Mouse (Mus musculus) stomach, embryonic 16.5 days (tissue): Measurements from ENCODE around the gene Map4k5. TPM values are rescaled to one million over a fixed set of nuclear protein-coding genes. Genes with fewer than 3 reads are reported as not detected.

Source experiments
- ATAC-seq: fragments of 200-750 bp; cut with Nextera tagmentation; 2 replicates; pipeline ENCODE4 v1.8.0; 2017; ENCODE audit warnings: moderate number of reproducible peaks, moderate TSS enrichment; ENCODE audit not compliant: insufficient read depth, low FRiP score
- H3K27ac ChIP-seq: fragments of 300-500 bp; sonication (generic); 2 replicates; pipeline ENCODE4 v1.5.1; 2014; ENCODE audit warnings: low read length
- H3K27me3 ChIP-seq: fragments of 300-500 bp; sonication (generic); 2 replicates; pipeline ENCODE4 v1.6.1; 2014; ENCODE audit warnings: low read length, control low read depth, mixed read lengths; ENCODE audit not compliant: control insufficient read depth, insufficient read depth
- H3K36me3 ChIP-seq: fragments of 300-500 bp; sonication (generic); 2 replicates; pipeline ENCODE4 v1.6.1; 2014; ENCODE audit warnings: low read length; ENCODE audit not compliant: control insufficient read depth, insufficient read depth
- H3K4me1 ChIP-seq: fragments of 300-500 bp; sonication (generic); 2 replicates; pipeline ENCODE4 v1.6.1; 2014; ENCODE audit warnings: low read length, control low read depth, mixed read lengths; ENCODE audit not compliant: control insufficient read depth, insufficient read depth
- H3K4me2 ChIP-seq: fragments of 300-500 bp; sonication (generic); 2 replicates; pipeline ENCODE4 v1.6.1; 2014; ENCODE audit warnings: low read depth, low read length, mixed read lengths
- H3K4me3 ChIP-seq: fragments of 300-500 bp; sonication (generic); replicated peaks from 2 replicates; pipeline ENCODE4 v1.5.1; 2014; ENCODE audit warnings: mild to moderate bottlenecking, low read length
- H3K9ac ChIP-seq: fragments of 300-500 bp; sonication (generic); 2 replicates; pipeline ENCODE4 v1.6.1; 2014; ENCODE audit warnings: low read length
- H3K9me3 ChIP-seq: fragments of 300-500 bp; sonication (generic); replicated peaks from 2 replicates; pipeline ENCODE4 v1.6.1; 2016; ENCODE audit warnings: low read length, control low read depth; ENCODE audit not compliant: control insufficient read depth
- WGBS: fragments of 180-500 bp; shearing (Covaris S2); extraction: QIAGEN DNeasy Blood & Tissue Kit; methylation state at CpG from one replicate; pipeline ENCODE4 v1.1.7; 2014; 5-methylcytosine and 5-hydroxymethylcytosine counted together
- polyA plus RNA-seq: library from polyadenylated mRNA; unstranded; fragments of >200 nt; fragmentation: Nextera tagmentation; extraction: Ambion mirVana; gene quantifications from 2 replicates; pipeline ENCODE4 v1.2.1, GENCODE M21; 2015

Gene Map4k5
- polyA plus RNA-seq, 1 experiment from 2014 or later, result 24.3 TPM

GRCm38 (mm10) chr12:69789766-69790529, 103.1 kb downstream of the Map4k5 start:
- H3K4me3 ChIP-seq, result peak overlapping the region; percentile 56
- H3K9me3 ChIP-seq, result no peaks in the 10 kb centered on the region
- H3K27ac ChIP-seq, result no peak overlapping the region
- H3K9ac ChIP-seq, result peak overlapping the region; percentile 68
- ATAC-seq, result 0 out of 2 replicates have a peak, but pooled peaks have one; percentile 18
- 0 out of 2 replicates have a peak, but pooled peaks cover 6% of the 10 kb centered on the region for H3K27me3 ChIP-seq
- H3K4me2 ChIP-seq, result peak overlapping the region; percentile 98
- WGBS, result 35% methylated on average over 27 of the region's 27 CpGs
- peaks cover 10% of the 10 kb centered on the region for H3K4me1 ChIP-seq
- no peaks in the 10 kb centered on the region for H3K36me3 ChIP-seq

DNA sequence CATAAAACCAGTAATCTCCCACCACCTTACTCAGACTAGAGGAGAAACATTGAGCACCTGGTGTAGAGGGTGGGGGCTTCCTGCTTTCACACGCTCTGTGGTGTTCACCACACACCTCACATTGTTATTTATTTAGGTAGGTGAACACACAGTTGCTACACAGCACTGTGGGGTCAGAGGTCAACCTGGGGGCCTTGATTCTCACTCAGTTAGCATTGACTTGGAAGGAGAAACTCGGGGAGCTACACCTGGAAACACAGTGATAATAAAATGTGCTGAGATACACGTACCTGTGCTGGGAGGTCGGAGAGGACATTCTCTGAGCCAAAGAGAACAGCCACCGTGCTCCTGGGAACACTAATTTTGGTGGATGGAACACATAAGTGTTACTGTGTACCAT, 104.6 kb downstream of the Map4k5 start:
- 74% methylated on average over 5 of the region's 5 CpGs for WGBS
- no peak overlapping the region for H3K4me2 ChIP-seq

DNA sequence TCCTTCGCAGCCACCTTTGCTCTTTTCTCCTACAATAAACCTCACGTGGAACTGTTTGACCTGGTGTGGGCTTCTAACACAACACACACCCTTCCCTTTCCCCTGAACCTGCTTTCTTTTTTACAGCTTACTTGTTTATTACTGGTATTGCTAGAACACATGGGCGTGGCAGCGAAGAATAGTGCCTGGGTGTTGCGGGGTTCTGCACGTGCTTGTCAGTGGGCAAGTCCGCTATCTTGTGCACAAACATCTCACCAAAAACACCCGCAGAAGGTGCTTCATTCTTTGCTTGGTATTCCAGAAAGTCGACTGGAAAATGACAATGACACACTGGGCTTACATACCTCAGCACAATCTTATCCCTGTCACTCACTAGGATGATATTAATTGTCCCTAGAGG, 107.5 kb downstream of the Map4k5 start:
- WGBS, result 84% methylated on average over 9 of the region's 9 CpGs
- Histone ChIP-seq H3K27ac (no peak overlapping the region), H3K4me3 (no peak overlapping the region), H3K4me2 (no peak overlapping the region), H3K27me3 (0 out of 2 replicates have a peak, but pooled peaks cover 6% of the 10 kb centered on the region), H3K4me1 (no peaks in the 10 kb centered on the region), H3K9me3 (no peaks in the 10 kb centered on the region), H3K36me3 (no peaks in the 10 kb centered on the region), H3K9ac (no peak overlapping the region)
- no peak for ATAC-seq

More for the DNA sequence above, 104.6 kb downstream of the Map4k5 start:
- Histone ChIP-seq H3K27me3 (0 out of 2 replicates have a peak, but pooled peaks cover 6% of the 10 kb centered on the region), H3K9me3 (no peaks in the 10 kb centered on the region), H3K4me3 (no peak overlapping the region), H3K27ac (no peak overlapping the region), H3K36me3 (no peaks in the 10 kb centered on the region), H3K9ac (no peak overlapping the region), H3K4me1 (peaks cover 10% of the 10 kb centered on the region)
- ATAC-seq, result no peak

DNA sequence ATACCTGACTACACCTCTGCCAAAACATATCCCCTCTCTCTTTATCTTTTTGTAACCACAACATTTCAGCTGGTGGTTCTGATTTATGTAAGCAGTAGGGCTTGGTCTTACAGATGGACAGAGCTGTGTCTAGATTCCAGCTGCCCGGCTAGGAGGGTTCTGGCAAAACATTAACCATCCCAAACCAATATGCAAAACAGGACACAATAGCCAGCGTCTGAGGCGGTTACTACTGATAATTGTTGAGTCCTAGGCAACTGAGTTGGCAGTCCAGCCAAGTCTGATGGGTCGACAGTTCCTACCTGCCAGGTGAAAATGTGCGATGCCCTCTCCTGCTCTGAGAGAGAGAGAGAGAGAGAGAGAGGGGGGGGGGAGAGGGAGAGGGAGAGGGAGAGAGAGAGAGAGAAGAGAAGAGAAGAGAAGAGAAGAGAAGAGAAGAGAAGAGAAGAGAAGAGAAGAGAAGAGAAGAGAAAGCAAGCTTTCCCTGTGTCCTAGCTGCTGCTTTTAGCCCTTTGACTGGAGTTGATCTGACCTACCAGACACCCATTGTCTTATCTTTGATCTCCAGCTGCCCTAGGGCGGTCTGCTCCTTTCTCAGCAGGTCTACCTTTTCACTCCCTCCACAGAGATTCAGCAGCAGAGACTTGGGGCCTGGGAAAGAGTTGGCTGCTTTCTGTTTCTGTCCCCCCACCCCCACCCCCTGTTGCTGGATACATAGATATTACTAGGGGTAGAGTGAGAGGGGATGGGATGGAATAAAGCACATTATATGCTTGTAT, 109.6 kb downstream of the Map4k5 start:
- Histone ChIP-seq H3K27me3 (0 out of 2 replicates have a peak, but pooled peaks cover 1% of the 10 kb centered on the region), H3K4me1 (no peaks in the 10 kb centered on the region), H3K9me3 (no peaks in the 10 kb centered on the region), H3K4me2 (no peak overlapping the region), H3K4me3 (no peak overlapping the region), H3K36me3 (no peaks in the 10 kb centered on the region), H3K9ac (no peak overlapping the region), H3K27ac (no peak overlapping the region)
- WGBS, result 47% methylated on average over 6 of the region's 6 CpGs
- peak; percentile 29; the same call in 1 of the 2 replicates for ATAC-seq

GRCm38 (mm10) chr12:69781935-69782650, 110.9 kb downstream of the Map4k5 start:
- peaks cover under 1% of the 10 kb centered on the region; the same call in 1 of the 2 replicates for H3K4me1 ChIP-seq
- 74% methylated on average over 10 of the region's 10 CpGs for whole genome bisulfite sequencing
- peak overlapping the region; percentile 31; the same call in 1 of the 2 replicates for H3K9ac ChIP-seq
- no peak overlapping the region for H3K27ac ChIP-seq
- no peak; the same call in 1 of the 2 replicates for ATAC-seq
- H3K4me3 ChIP-seq, result no peak overlapping the region
- H3K36me3 ChIP-seq, result no peaks in the 10 kb centered on the region
- no peaks in the 10 kb centered on the region for H3K27me3 ChIP-seq
- no peak overlapping the region for H3K4me2 ChIP-seq
- H3K9me3 ChIP-seq, result no peaks in the 10 kb centered on the region

GRCm38 (mm10) chr12:69781480-69781879, 111.5 kb downstream of the Map4k5 start:
- no peak overlapping the region for H3K27ac ChIP-seq

GRCm38 (mm10) chr12:69777957-69778356, 115.0 kb downstream of the Map4k5 start:
- Histone ChIP-seq H3K4me1 (peaks cover 6% of the 10 kb centered on the region; the same call in 1 of the 2 replicates), H3K4me2 (no peak overlapping the region), H3K27me3 (no peaks in the 10 kb centered on the region), H3K36me3 (no peaks in the 10 kb centered on the region), H3K4me3 (no peak overlapping the region), H3K9ac (no peak overlapping the region), H3K27ac (no peak overlapping the region), H3K9me3 (no peaks in the 10 kb centered on the region)
- 62% methylated on average over 2 of the region's 2 CpGs for WGBS
- no peak for ATAC-seq

More at GRCm38 (mm10) chr12:69781480-69781879, 111.5 kb downstream of the Map4k5 start:
- ATAC-seq, result no peak
- Histone ChIP-seq H3K9ac (no peak overlapping the region), H3K4me1 (peaks cover 6% of the 10 kb centered on the region; the same call in 1 of the 2 replicates), H3K4me2 (no peak overlapping the region), H3K27me3 (no peaks in the 10 kb centered on the region), H3K9me3 (no peaks in the 10 kb centered on the region), H3K36me3 (no peaks in the 10 kb centered on the region), H3K4me3 (no peak overlapping the region)
- 74% methylated on average over 8 of the region's 8 CpGs for WGBS

DNA sequence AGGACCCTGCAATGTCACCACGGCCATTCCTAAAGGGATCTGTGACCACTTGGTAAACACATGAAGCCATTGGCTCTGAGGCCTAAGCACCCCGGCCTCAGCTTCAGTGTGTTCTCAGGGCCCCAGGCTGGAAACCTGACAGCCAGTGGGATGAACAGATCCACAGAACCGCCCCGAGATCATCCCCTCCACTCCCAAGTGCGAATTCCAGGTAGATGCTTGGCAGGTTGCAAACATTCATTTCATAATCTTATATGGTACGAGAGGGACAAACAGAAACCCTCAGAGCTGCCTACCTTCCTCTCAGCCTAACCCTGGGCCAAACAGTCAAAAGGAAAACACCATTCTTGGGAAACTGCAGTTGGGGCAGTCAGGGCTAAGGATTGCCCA, 115.7 kb downstream of the Map4k5 start:
- Histone ChIP-seq H3K9me3 (no peaks in the 10 kb centered on the region), H3K27me3 (no peaks in the 10 kb centered on the region), H3K9ac (no peak overlapping the region), H3K36me3 (no peaks in the 10 kb centered on the region), H3K4me1 (peaks cover 6% of the 10 kb centered on the region; the same call in 1 of the 2 replicates), H3K4me2 (no peak overlapping the region), H3K4me3 (no peak overlapping the region), H3K27ac (no peak overlapping the region)
- no peak for ATAC-seq
- 80% methylated on average over 6 of the region's 6 CpGs for WGBS
